Mouse (Mus musculus) heart, adult 9 months (tissue): Measurements from ENCODE around the gene Dst.

Experiments
- DNase-seq, 2 experiments: peaks; one replicate each; pipeline ENCODE4 v3.0.0; 2022; ENCODE audit warnings: low spot score in 2 of 2

Gene Dst

DNA sequence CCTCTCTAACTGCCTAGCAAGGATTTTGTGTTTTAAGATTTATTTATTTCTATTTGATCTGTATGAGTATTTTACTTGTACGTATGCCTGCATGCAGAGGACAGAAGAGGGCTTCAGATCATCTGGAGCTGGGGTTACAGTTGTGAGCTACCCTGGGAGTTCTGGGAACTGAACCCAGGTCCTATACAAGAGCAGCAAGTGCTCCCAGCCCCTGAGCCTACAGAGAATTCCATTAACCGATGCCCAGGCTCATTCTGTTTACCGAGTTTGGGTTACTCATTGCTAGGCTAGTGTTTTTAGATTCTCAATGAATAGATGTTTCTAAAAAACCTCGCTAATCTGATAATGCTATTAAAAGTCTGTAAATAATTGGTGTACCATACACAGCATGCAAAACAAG, 67.3 kb downstream of the Dst start:
- no peak for DNase-seq

- no peak for DNase-seq
Measured at GRCm38 (mm10) chr1:33977832-33978231, 69.8 kb downstream of the Dst start.

GRCm38 (mm10) chr1:33980420-33980819, 72.4 kb downstream of the Dst start:
- DNase-seq, result no peak

DNA sequence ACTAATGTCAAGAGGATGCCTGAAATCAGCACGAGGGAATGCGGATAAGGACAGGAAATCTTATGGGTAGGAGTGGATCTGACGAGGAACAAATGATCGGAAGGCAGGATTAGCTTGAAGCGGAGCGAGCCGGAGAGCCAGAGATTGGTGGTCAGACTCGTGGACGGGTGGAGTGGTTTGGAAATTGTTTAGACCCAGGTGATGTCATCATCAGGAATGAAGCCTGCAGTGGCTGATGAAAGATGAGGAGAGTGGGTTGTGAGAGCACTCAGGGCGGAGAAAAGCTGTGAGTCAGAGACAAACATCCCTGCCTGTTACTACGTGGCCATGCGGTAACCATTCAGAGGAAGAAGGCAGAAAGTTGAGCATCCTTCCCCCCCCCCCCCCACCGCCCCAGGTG, 81.6 kb downstream of the Dst start:
- DNase-seq, result no peak

- no peak for DNase-seq
Measured at GRCm38 (mm10) chr1:33991067-33991466, 83.0 kb downstream of the Dst start.

- no peak for DNase-seq
Measured at GRCm38 (mm10) chr1:33992810-33993209, 84.8 kb downstream of the Dst start.

DNA sequence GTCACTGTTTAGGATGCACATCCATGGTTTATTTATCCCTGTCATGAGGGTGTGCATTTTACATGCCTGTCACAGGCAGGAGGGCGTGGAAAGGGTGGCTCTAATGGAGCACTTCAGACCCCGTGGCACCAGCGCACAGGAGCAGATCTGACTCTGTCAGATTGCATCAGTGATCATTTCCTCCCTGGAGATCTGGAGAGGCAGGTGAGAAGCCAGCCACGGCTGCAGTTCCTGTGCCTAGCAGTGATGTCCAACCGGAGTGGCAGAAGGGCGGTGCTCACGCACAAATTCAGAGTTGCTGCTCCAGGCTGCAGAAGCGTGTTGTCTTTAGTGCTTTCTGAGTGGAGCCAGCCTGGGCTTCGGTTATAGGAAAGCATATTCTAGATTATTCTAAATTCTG, 86.2 kb downstream of the Dst start:
- DNase-seq, result no peak

DNA sequence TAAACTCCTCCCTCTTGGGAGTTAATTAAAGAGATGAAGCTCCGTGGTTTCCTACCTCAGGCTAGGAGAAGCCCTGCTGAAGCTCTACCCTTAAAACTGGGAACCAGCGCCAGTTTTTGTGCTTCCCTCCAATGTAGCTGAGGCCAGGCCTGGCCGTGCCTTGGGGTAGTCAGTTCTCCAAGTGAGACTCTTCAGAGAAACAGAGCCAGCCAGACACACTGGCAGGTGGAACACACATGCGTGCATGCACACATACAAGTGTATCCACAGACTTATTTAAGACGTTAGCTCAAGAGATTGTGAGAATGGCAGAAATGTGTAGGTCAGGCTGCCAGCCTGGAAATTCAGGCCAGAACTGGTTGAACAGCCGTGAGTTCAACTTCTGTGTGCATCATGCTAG, 87.4 kb downstream of the Dst start:
- no peak for DNase-seq

DNA sequence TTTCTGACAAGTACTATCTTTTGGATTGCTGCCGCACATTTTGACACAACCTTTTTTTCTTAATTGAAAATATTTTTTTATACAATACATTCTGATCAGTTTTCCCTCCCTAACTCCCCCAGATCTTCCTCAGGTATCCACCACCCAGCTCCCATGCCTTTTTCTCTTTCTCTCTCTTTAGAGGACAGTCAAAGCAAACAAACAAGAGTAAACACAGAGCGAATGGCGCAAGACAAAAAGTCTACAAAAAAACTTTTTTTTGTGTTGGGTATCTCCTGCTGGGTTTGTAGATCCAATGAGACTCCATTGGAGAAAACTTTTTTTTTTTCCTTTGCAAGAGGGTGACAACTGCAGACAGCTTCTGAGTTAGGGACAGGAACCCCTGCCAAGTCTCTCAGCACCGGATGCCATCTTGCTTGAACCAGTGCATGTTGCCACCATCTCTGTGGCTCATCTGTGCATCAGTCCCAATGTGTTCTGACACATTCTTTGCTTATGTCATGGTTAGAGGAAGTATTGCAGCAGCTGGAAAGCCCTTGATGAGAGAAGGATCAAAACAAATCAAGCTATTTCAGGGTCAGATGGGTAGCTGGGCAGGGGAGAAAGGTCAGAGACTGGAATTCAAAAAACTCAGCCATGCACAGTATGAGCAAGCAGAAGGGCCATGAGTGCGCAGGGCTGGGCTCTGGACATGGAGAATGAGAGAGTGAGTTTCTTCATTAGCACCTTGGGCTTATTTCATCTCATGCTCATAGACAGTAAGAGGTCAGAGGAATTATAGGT, 88.3 kb downstream of the Dst start:
- DNase-seq, result no peak

DNA sequence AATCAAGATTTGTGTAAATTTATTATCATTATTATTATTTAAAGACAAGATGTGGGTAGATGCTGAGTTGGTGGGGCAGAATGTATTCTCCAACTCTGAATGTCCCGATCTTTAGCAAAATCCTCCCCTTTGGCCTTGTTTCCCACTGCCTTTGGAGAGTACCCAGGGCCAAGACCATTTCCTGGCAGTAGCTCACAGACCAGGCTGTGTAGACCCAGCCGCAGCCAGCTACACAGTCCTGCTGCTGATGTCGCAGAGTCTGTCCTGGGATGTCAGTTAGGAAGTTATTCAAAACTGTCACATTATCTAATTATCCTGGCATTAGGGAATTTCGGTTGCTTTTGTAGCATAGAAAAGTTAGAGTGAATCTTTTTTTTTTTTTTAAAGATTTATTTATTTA, 94.3 kb downstream of the Dst start:
- DNase-seq, result no peak

DNA sequence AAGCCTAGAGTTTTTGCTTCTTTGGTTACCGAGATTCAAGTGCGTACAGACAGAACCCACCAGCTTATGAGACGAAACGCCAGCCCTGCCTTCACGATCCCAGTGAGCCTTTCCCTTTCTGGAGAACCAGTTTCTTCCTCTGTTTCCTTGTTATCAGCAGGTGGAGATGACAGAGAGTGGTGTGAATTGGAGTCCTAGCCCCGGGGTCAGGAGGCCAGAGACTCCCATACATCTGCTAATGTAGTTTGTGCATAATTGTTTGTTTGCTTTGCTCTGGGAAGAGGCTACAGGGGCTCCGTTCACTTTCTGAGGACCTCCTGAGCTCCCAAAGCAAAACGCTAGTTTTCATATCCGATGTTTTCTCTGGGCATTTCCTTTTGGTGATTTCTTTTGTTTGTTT, 94.9 kb downstream of the Dst start:
- no peak for DNase-seq

DNA sequence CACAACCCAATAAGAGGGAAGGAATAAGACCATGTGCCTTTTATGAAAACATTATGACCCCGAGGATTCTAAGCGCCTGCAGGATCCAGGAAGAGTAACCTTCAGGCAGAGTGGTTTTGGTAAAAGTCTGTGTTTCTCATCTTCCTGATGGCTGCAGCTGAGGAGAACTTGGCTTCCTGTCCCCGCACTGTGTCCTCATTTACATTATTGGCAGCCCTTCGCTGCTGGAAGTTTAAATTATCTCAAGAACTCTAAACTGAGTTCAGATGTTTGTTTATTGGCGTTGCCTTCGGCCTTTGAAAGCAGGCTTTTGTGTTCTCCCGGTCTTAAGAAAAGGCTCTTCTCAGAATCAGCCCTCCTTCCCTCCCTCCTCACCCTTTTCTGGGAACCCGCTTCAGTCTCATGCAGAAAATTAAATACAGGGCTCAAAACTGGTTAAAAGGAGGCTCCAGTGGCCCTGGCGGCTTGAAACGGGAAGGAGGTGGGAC, 97.3 kb downstream of the Dst start:
- peak in 1 of 2 experiments; percentile 39 for DNase-seq

GRCm38 (mm10) chr1:34005726-34006638, 98.0 kb downstream of the Dst start:
- peak; percentile 88 for DNase-seq

GRCm38 (mm10) chr1:34006828-34007361, 98.9 kb downstream of the Dst start:
- no peak for DNase-seq

DNA sequence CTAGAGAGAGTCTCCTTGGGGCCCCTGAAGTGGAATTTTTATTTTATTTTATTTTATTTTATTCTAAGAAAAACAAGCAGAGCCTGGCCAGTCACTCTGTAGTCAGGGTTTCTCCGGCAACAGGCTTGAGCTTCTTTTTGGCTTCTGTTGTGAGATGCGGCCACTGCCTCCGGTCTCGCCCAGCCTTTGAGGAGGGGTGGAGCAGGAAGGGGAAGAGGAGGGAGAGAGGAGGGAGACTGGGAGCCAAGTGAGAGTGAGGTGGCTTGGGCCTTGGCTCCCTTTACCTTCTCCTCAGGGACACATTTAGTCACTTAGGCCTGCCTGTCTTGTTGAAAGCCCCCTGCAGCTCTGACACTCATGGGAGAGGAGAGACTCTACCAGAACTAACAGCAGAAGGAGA, 99.4 kb downstream of the Dst start:
- DNase-seq, result peak; percentile 55 to 72

DNA sequence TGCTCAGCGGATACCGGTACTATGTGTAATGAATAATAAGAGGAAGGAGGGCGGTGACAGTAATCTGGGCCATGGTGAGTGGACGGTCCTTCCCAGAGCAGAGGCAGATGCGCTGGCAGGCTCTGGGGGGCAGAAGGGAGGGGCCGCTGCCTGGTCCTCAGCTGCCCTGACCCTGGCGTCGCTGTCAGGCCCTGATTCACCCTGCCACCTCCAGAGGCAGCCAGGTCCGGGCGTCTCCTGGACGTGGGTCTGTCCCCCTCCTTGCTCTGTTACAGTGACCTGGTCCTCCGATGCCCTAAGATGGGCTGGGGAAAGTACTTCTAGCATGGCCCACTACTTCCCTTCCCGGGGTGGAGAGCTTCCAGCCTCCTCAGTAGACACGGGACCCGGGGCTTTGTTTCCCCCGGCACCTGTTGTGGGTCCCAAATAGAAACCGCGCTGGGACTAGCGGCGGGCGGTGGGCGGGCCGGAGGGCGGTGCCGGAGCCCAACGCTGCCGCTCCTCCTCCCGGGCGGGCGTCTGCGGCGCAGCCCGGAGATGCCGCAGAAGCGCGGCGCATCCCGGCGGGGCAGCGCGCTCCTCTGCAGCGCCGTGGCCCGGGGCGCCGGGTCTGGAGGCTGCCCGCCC, 103.1 kb downstream of the Dst start:
- DNase-seq, result peak; percentile 81

- DNase-seq, result peak in 1 of 2 experiments; percentile 40
Measured at GRCm38 (mm10) chr1:34011821-34012271, 103.8 kb downstream of the Dst start.

GRCm38 (mm10) chr1:34013490-34013889, 105.5 kb downstream of the Dst start:
- peak in 1 of 2 experiments; percentile 48 for DNase-seq

DNA sequence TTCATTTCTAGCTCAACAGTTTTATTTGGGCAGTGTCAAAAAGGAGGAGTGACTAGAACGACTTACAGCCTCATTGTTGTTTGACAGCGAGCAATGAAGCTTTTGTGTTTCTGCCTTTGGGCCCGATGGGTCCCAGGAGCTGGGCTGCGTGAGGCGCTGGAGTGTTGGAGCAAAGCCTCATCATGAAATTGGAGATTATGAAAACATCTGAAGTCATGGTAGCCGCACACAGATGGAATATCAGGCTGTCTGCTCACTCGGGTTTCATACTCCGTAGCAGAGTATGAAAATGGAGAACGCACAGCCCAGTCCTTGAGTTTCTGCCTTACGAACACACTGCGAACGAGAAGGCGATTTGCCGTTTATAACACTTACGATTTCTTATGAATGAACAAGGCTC, 108.8 kb downstream of the Dst start:
- DNase-seq, result no peak

GRCm38 (mm10) chr1:34017323-34017722, 109.3 kb downstream of the Dst start:
- DNase-seq, result no peak

DNA sequence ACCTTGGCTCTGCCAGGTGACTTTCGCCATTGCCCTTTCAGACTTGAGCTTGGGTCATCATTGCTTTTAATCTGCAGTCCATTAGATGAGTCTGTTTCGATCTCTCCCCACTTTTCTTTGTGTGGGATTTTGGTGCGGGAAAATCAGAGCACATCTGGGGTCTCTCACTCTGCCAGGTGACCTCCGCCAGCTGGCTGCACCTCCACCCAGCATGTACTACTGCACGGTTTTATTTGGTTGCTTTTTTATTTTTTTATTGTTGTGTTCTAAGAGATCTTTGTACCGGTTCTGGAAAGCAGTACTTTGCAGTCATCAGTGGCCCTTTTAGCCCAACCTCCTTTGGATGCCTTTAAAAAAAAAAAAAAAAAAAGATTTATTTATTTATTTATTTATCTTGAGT, 112.6 kb downstream of the Dst start:
- no peak for DNase-seq

GRCm38 (mm10) chr1:34021574-34021973, 113.5 kb downstream of the Dst start:
- DNase-seq, result peak; percentile 58 to 64
